In genomic region chr19:44107661-44108521, GRCm38 (mm10) we compare ENCODE assay signal across 8 mouse cellular contexts. TPM values are rescaled to one million over a fixed set of nuclear protein-coding genes. Genes with fewer than 3 reads are reported as not detected.
DNase-seq lines count a peak whose midpoint lies in the region; ATAC-seq and TF ChIP-seq lines count a peak whose summit lies in the region.

No protein-coding gene starts in this region.

- no peak for TF ChIP-seq CTCF in layer of hippocampus, adult 2 months (conservative IDR thresholded peaks at IDR 0.05)
- TF ChIP-seq CTCF in bone marrow, adult 2 months (IDR thresholded peaks at IDR 0.05; ENCODE audit: control insufficient read depth, insufficient read depth, low read length), result no peak

- TF ChIP-seq POLR2A in bone marrow, adult 2 months (IDR thresholded peaks at IDR 0.05; ENCODE audit: borderline replicate concordance, control insufficient read depth, low read depth, low read length), result no peak

- DNase-seq in layer of hippocampus, adult 2 months (ENCODE audit: low spot score in 2 of 2), result no peak
- no peak for DNase-seq in layer of hippocampus, adult 11-12 months (ENCODE audit: low spot score)
- DNase-seq in forebrain, embryonic 14.5 days (ENCODE audit: low spot score), result peak; percentile 3
- no peak for DNase-seq in right cerebral cortex, postnatal 36 days (ENCODE audit: low spot score in 2 of 2)
- DNase-seq in kidney, postnatal 14 days, result no peak

- H3K36me3 ChIP-seq in forebrain, embryonic 14.5 days (ENCODE audit: control insufficient read depth, insufficient read depth, low read length), result peaks cover 25% of the 10 kb centered on the region
- H3K36me3 ChIP-seq in limb, embryonic 12.5 days, result peaks cover 35% of the 10 kb centered on the region
- peaks cover 35% of the 10 kb centered on the region for H3K36me3 ChIP-seq in neural tube, embryonic 13.5 days

- no peaks in the 10 kb centered on the region for H3K27me3 ChIP-seq in forebrain, embryonic 14.5 days (replicated peaks; ENCODE audit: control insufficient read depth, insufficient read depth, low read length)
- H3K27me3 ChIP-seq in limb, embryonic 12.5 days, result no peaks in the 10 kb centered on the region; the same call in 1 of the 2 replicates
- H3K27me3 ChIP-seq in neural tube, embryonic 13.5 days, result no peaks in the 10 kb centered on the region

- peak overlapping the region; percentile 87 for H3K4me2 ChIP-seq in forebrain, embryonic 14.5 days (ENCODE audit: low read length)
- H3K4me2 ChIP-seq in limb, embryonic 12.5 days, result peak overlapping the region; percentile 94
- peak overlapping the region; percentile 82 for H3K4me2 ChIP-seq in neural tube, embryonic 13.5 days

- no peaks in the 10 kb centered on the region for H3K9me3 ChIP-seq in forebrain, embryonic 14.5 days (replicated peaks; ENCODE audit: control insufficient read depth, low read length)
- no peaks in the 10 kb centered on the region for H3K9me3 ChIP-seq in limb, embryonic 12.5 days
- H3K9me3 ChIP-seq in neural tube, embryonic 13.5 days, result no peaks in the 10 kb centered on the region

- peak overlapping the region; percentile 95 for H3K9ac ChIP-seq in forebrain, embryonic 14.5 days (ENCODE audit: low read length)
- peak overlapping the region; percentile 97 for H3K9ac ChIP-seq in limb, embryonic 12.5 days (replicated peaks)
- peak overlapping the region; percentile 98 for H3K9ac ChIP-seq in neural tube, embryonic 13.5 days

- H3K4me3 ChIP-seq in layer of hippocampus, adult 2 months, result peak overlapping the region; percentile 92
- peak overlapping the region; percentile 92 for H3K4me3 ChIP-seq in bone marrow, adult 2 months (replicated peaks; ENCODE audit: control insufficient read depth, low read depth, low read length)
- peak overlapping the region; percentile 92 for H3K4me3 ChIP-seq in forebrain, embryonic 14.5 days (ENCODE audit: low read depth, low read length)
- peak overlapping the region; percentile 96 for H3K4me3 ChIP-seq in limb, embryonic 12.5 days (replicated peaks)
- peak overlapping the region; percentile 85 for H3K4me3 ChIP-seq in neural tube, embryonic 13.5 days

- peak; percentile 42 for ATAC-seq in forebrain, embryonic 14.5 days
- no peak for ATAC-seq in limb, embryonic 12.5 days (ENCODE audit: insufficient number of reproducible peaks, insufficient read depth, low FRiP score, low TSS enrichment, low read depth)
- peak; percentile 29; the same call in 1 of the 2 replicates for ATAC-seq in neural tube, embryonic 13.5 days (ENCODE audit: low read depth)

- H3K27ac ChIP-seq in layer of hippocampus, adult 2 months, result peak overlapping the region; percentile 95
- no peak overlapping the region for H3K27ac ChIP-seq in bone marrow, adult 2 months (ENCODE audit: control insufficient read depth, insufficient read depth, low read depth, low read length, poor library complexity)
- no peak overlapping the region for H3K27ac ChIP-seq in forebrain, embryonic 14.5 days (ENCODE audit: low read depth, low read length)
- H3K27ac ChIP-seq in limb, embryonic 12.5 days, result 0 out of 2 replicates have a peak overlapping the region, but pooled peaks have one; percentile 4
- H3K27ac ChIP-seq in neural tube, embryonic 13.5 days (replicated peaks), result 0 out of 2 replicates have a peak overlapping the region, but pooled peaks have one; percentile 13

- WGBS in bone marrow, adult 2 months, result 36% methylated on average over 22 of the region's 22 CpGs
- WGBS in forebrain, embryonic 14.5 days, result 30% methylated on average over 22 of the region's 22 CpGs
- 31% methylated on average over 22 of the region's 22 CpGs for WGBS in limb, embryonic 12.5 days
- 28% methylated on average over 22 of the region's 22 CpGs for WGBS in neural tube, embryonic 13.5 days

- H3K4me1 ChIP-seq in bone marrow, adult 2 months (ENCODE audit: control insufficient read depth, insufficient read depth, low read length), result peaks cover 3% of the 10 kb centered on the region; the same call in 1 of the 2 replicates
- H3K4me1 ChIP-seq in forebrain, embryonic 14.5 days (ENCODE audit: control insufficient read depth, insufficient read depth, low read length), result peaks cover 12% of the 10 kb centered on the region
- peaks cover 10% of the 10 kb centered on the region for H3K4me1 ChIP-seq in limb, embryonic 12.5 days (replicated peaks)
- H3K4me1 ChIP-seq in neural tube, embryonic 13.5 days (replicated peaks), result peaks cover 31% of the 10 kb centered on the region

RNA-seq across cellular contexts. Expression of gene Chuk, which starts 0.6 kb away (rescaled TPM):
- 10 to 100 TPM; 47.1 to 58.0 TPM for total RNA-seq in layer of hippocampus, adult 2 months (2021)
- 21.4 and 31.3 TPM in 2 replicates for polyA plus RNA-seq in bone marrow, adult 2 months (2011; ENCODE audit: insufficient read depth, insufficient read length, low replicate concordance, missing spikeins)
- 44.8 and 51.2 TPM in 2 replicates for polyA plus RNA-seq in forebrain, embryonic 14.5 days (2014; fragmentation: Nextera tagmentation; extraction: Ambion mirVana)
- polyA plus RNA-seq in limb, embryonic 12.5 days (2016; fragmentation: Nextera tagmentation; extraction: Ambion mirVana), result 55.2 and 56.6 TPM in 2 replicates
- 58.5 and 61.2 TPM in 2 replicates for polyA plus RNA-seq in neural tube, embryonic 13.5 days (2015; fragmentation: Nextera tagmentation; extraction: Ambion mirVana)

RNA-seq across cellular contexts. Expression of gene Cwf19l1, which starts 27.8 kb away (rescaled TPM):
- 10 to 100 TPM; 18.0 to 19.4 TPM for total RNA-seq in layer of hippocampus, adult 2 months (2021)
- polyA plus RNA-seq in bone marrow, adult 2 months (2011; ENCODE audit: insufficient read depth, insufficient read length, low replicate concordance, missing spikeins), result 8.3 and 22.6 TPM in 2 replicates
- polyA plus RNA-seq in forebrain, embryonic 14.5 days (2014; fragmentation: Nextera tagmentation; extraction: Ambion mirVana), result 37.3 and 43.0 TPM in 2 replicates
- polyA plus RNA-seq in limb, embryonic 12.5 days (2016; fragmentation: Nextera tagmentation; extraction: Ambion mirVana), result 38.3 and 39.0 TPM in 2 replicates
- polyA plus RNA-seq in neural tube, embryonic 13.5 days (2015; fragmentation: Nextera tagmentation; extraction: Ambion mirVana), result 29.8 and 36.7 TPM in 2 replicates

RNA-seq across cellular contexts. Expression of gene Erlin1, which starts 38.3 kb away (rescaled TPM):
- 10 to 100 TPM; 17.8 to 20.4 TPM for total RNA-seq in layer of hippocampus, adult 2 months (2021)
- 7.4 and 8.4 TPM in 2 replicates for polyA plus RNA-seq in bone marrow, adult 2 months (2011; ENCODE audit: insufficient read depth, insufficient read length, low replicate concordance, missing spikeins)
- 16.5 and 16.9 TPM in 2 replicates for polyA plus RNA-seq in forebrain, embryonic 14.5 days (2014; fragmentation: Nextera tagmentation; extraction: Ambion mirVana)
- 29.5 and 31.7 TPM in 2 replicates for polyA plus RNA-seq in limb, embryonic 12.5 days (2016; fragmentation: Nextera tagmentation; extraction: Ambion mirVana)
- polyA plus RNA-seq in neural tube, embryonic 13.5 days (2015; fragmentation: Nextera tagmentation; extraction: Ambion mirVana), result 20.2 and 20.4 TPM in 2 replicates

RNA-seq across cellular contexts. Expression of gene Bloc1s2, which starts 38.4 kb away (rescaled TPM):
- total RNA-seq in layer of hippocampus, adult 2 months (2021), result 10 to 100 TPM; 58.3 to 60.8 TPM
- 40.9 and 78.0 TPM in 2 replicates for polyA plus RNA-seq in bone marrow, adult 2 months (2011; ENCODE audit: insufficient read depth, insufficient read length, low replicate concordance, missing spikeins)
- polyA plus RNA-seq in forebrain, embryonic 14.5 days (2014; fragmentation: Nextera tagmentation; extraction: Ambion mirVana), result 165 and 168 TPM in 2 replicates
- 105 and 108 TPM in 2 replicates for polyA plus RNA-seq in limb, embryonic 12.5 days (2016; fragmentation: Nextera tagmentation; extraction: Ambion mirVana)
- 168 and 171 TPM in 2 replicates for polyA plus RNA-seq in neural tube, embryonic 13.5 days (2015; fragmentation: Nextera tagmentation; extraction: Ambion mirVana)

Comparison
In these comparisons a context has a peak if more than half of its experiments do, and no peak if none do; other contexts are left out.
1. H3K27ac ChIP-seq: peak in layer of hippocampus, adult 2 months (single experiment), limb, embryonic 12.5 days (single experiment) and neural tube, embryonic 13.5 days (single experiment); none in bone marrow, adult 2 months (single experiment) and forebrain, embryonic 14.5 days (single experiment).
2. Peak in every context shown above with its lines, with median percentiles within 50 percentile points of each other: H3K4me3 ChIP-seq, H3K4me2 ChIP-seq and H3K9ac ChIP-seq.